Comparison of ENCODE assay signal across 8 mouse cellular contexts in genomic region chr1:180250441-180250830, GRCm38 (mm10). TPM values are rescaled to one million over a fixed set of nuclear protein-coding genes. Genes with fewer than 3 reads are reported as not detected.
DNase-seq lines count a peak whose midpoint lies in the region; ATAC-seq and TF ChIP-seq lines count a peak whose summit lies in the region.

No protein-coding gene starts in this region.

- no peak for ATAC-seq in kidney, postnatal 0 days (replicated peaks; ENCODE audit: low FRiP score, low read depth)
- no peak for ATAC-seq in heart, embryonic 11.5 days (replicated peaks; ENCODE audit: insufficient number of reproducible peaks, low FRiP score, low TSS enrichment)
- ATAC-seq in liver, embryonic 13.5 days (ENCODE audit: low read depth), result no peak
- ATAC-seq in cerebellum, adult (ENCODE audit: insufficient number of reproducible peaks, low FRiP score, low TSS enrichment), result no peak

- no peak for TF ChIP-seq CTCF in kidney, postnatal 0 days (IDR thresholded peaks at IDR 0.05; ENCODE audit: low read depth)

- peak overlapping the region; percentile 71; the same call in 1 of the 2 replicates for H3K27ac ChIP-seq in kidney, postnatal 0 days
- peak overlapping the region; percentile 44 for H3K27ac ChIP-seq in brown adipose tissue, adult 24 weeks (replicated peaks; ENCODE audit: low read depth, low read length)
- peak overlapping the region; percentile 51 for H3K27ac ChIP-seq in heart, embryonic 11.5 days (ENCODE audit: low read depth, low read length)
- peak overlapping the region; percentile 57 for H3K27ac ChIP-seq in liver, embryonic 13.5 days

- H3K36me3 ChIP-seq in kidney, postnatal 0 days (ENCODE audit: insufficient read depth, low read length), result peaks cover 5% of the 10 kb centered on the region; the same call in 1 of the 2 replicates
- H3K36me3 ChIP-seq in heart, embryonic 11.5 days (ENCODE audit: control insufficient read depth, insufficient read depth, low read length), result no peaks in the 10 kb centered on the region
- peaks cover 4% of the 10 kb centered on the region for H3K36me3 ChIP-seq in liver, embryonic 13.5 days

- H3K4me1 ChIP-seq in kidney, postnatal 0 days (replicated peaks; ENCODE audit: insufficient read depth, low read length), result peaks cover 18% of the 10 kb centered on the region
- H3K4me1 ChIP-seq in brown adipose tissue, adult 24 weeks (ENCODE audit: control insufficient read depth, insufficient read depth, insufficient read length, low read length), result peaks cover 4% of the 10 kb centered on the region
- H3K4me1 ChIP-seq in heart, embryonic 11.5 days (ENCODE audit: control insufficient read depth, insufficient read depth, low read length), result peaks cover 46% of the 10 kb centered on the region
- peaks cover 98% of the 10 kb centered on the region for H3K4me1 ChIP-seq in liver, embryonic 13.5 days (replicated peaks)

- H3K9me3 ChIP-seq in kidney, postnatal 0 days (replicated peaks; ENCODE audit: low read length), result no peaks in the 10 kb centered on the region
- no peaks in the 10 kb centered on the region for H3K9me3 ChIP-seq in heart, embryonic 11.5 days (replicated peaks; ENCODE audit: control insufficient read depth, low read length)
- no peaks in the 10 kb centered on the region for H3K9me3 ChIP-seq in liver, embryonic 13.5 days (replicated peaks)

- no peaks in the 10 kb centered on the region for H3K27me3 ChIP-seq in kidney, postnatal 0 days (ENCODE audit: insufficient read depth, low read length)
- H3K27me3 ChIP-seq in heart, embryonic 11.5 days (ENCODE audit: control insufficient read depth, insufficient read depth, low read length), result peaks cover 3% of the 10 kb centered on the region; the same call in 1 of the 2 replicates
- H3K27me3 ChIP-seq in liver, embryonic 13.5 days, result no peaks in the 10 kb centered on the region

- H3K9ac ChIP-seq in kidney, postnatal 0 days (ENCODE audit: low read depth, low read length), result 0 out of 2 replicates have a peak overlapping the region, but pooled peaks have one; percentile 18
- H3K9ac ChIP-seq in heart, embryonic 11.5 days (ENCODE audit: low read depth, low read length), result no peak overlapping the region
- H3K9ac ChIP-seq in liver, embryonic 13.5 days, result no peak overlapping the region

- peak overlapping the region; percentile 29 for H3K4me2 ChIP-seq in kidney, postnatal 0 days (ENCODE audit: low read length)
- peak overlapping the region; percentile 48 for H3K4me2 ChIP-seq in heart, embryonic 11.5 days
- peak overlapping the region; percentile 37 for H3K4me2 ChIP-seq in liver, embryonic 13.5 days

- WGBS in kidney, postnatal 0 days, result 66% methylated on average over 8 of the region's 8 CpGs
- WGBS in heart, embryonic 11.5 days (ENCODE audit: insufficient replicate concordance), result 33% methylated on average over 8 of the region's 8 CpGs
- 47% methylated on average over 8 of the region's 8 CpGs for WGBS in liver, embryonic 13.5 days (ENCODE audit: insufficient replicate concordance)

- DNase-seq in kidney, postnatal 0 days (ENCODE audit: low spot score), result no peak
- DNase-seq in kidney, postnatal 4 days, result no peak
- no peak for DNase-seq in liver, embryonic 13.5 days
- DNase-seq in layer of hippocampus, adult 11-12 months (ENCODE audit: low spot score), result no peak
- no peak for DNase-seq in right cerebral cortex, adult 18-20 months

- no peak overlapping the region for H3K4me3 ChIP-seq in kidney, postnatal 0 days (replicated peaks; ENCODE audit: low read depth, low read length)
- no peak overlapping the region for H3K4me3 ChIP-seq in brown adipose tissue, adult 24 weeks (ENCODE audit: insufficient read depth, low read depth, low read length)
- H3K4me3 ChIP-seq in heart, embryonic 11.5 days (ENCODE audit: low read depth, low read length), result no peak overlapping the region
- no peak overlapping the region for H3K4me3 ChIP-seq in liver, embryonic 13.5 days (replicated peaks)

RNA-seq across cellular contexts. Expression of gene Psen2, which starts 12.8 kb away (rescaled TPM):
- polyA plus RNA-seq in kidney, postnatal 0 days (2015; fragmentation: Nextera tagmentation; extraction: Ambion mirVana), result 19.8 and 20.8 TPM in 2 replicates
- polyA plus RNA-seq in brown adipose tissue, adult 24 weeks (2012; ENCODE audit: insufficient read depth, insufficient read length, missing spikeins), result 11.6 and 17.9 TPM in 2 replicates
- 14.7 and 17.3 TPM in 2 replicates for polyA plus RNA-seq in heart, embryonic 11.5 days (2014; fragmentation: Nextera tagmentation; extraction: Ambion mirVana)
- 22.2 and 23.7 TPM in 2 replicates for polyA plus RNA-seq in liver, embryonic 13.5 days (2015; fragmentation: Nextera tagmentation; extraction: Ambion mirVana)

RNA-seq across cellular contexts. Expression of gene Coq8a, which starts 51.0 kb away (rescaled TPM):
- 31.5 and 33.6 TPM in 2 replicates for polyA plus RNA-seq in kidney, postnatal 0 days (2015; fragmentation: Nextera tagmentation; extraction: Ambion mirVana)
- 1,169 and 1,640 TPM in 2 replicates for polyA plus RNA-seq in brown adipose tissue, adult 24 weeks (2012; ENCODE audit: insufficient read depth, insufficient read length, missing spikeins)
- polyA plus RNA-seq in heart, embryonic 11.5 days (2014; fragmentation: Nextera tagmentation; extraction: Ambion mirVana), result 8.6 and 10.8 TPM in 2 replicates
- polyA plus RNA-seq in liver, embryonic 13.5 days (2015; fragmentation: Nextera tagmentation; extraction: Ambion mirVana), result 6.7 and 8.6 TPM in 2 replicates

Comparison
In these comparisons a context has a peak if more than half of its experiments do, and no peak if none do; other contexts are left out.
1. RNA of gene Coq8a, which starts 51.0 kb away (polyA plus RNA-seq): 1,169 to 1,640 TPM in brown adipose tissue, adult 24 weeks; 31.5 to 33.6 TPM in kidney, postnatal 0 days, 8.6 to 10.8 TPM in heart, embryonic 11.5 days and 6.7 to 8.6 TPM in liver, embryonic 13.5 days; every median in the first group is over 10 times any median in the second.
2. Peak in every context shown above with its lines, with median percentiles within 50 percentile points of each other: H3K27ac ChIP-seq and H3K4me2 ChIP-seq.